Mouse (Mus musculus): ENCODE data around the gene Vmn1r236. TPM values are rescaled to one million over a fixed set of nuclear protein-coding genes. Genes with fewer than 3 reads are reported as not detected.

Vmn1r236 gene
- not detected in 2 replicates for polyA plus RNA-seq (2015; fragmentation: Nextera tagmentation; extraction: Ambion mirVana)

DNA sequence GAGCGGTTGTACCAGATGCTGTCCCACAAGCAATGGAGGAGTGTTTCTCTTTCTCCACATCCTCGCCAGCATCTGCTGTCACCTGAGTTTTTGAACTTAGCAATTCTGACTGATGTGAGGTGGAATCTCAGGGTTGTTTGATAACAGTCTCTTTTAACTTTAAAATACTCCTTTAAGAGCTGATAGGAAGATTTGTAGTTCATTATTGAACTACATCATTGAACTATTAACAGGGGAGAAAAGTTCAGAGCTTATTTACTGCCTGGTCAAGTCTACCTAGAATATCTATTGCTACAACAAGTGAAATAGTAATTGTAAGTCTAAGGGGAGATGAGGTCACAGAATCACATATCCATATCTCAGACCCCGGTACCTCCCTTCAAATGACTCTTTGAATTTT is at the start of gene Vmn1r236:
Vmn1r236 (plus strand) TSS at position 301 of the 400 bp plus-strand sequence.
- H3K36me3 ChIP-seq = no peaks in the 10 kb centered on the region
- no peak for ATAC-seq (replicated peaks)
- WGBS = 82% methylated on average over 3 of the region's 3 CpGs
- H3K4me3 ChIP-seq = no peak within 1 kb of the TSS
- no peaks in the 10 kb centered on the region for H3K9me3 ChIP-seq
- H3K9ac ChIP-seq (replicated peaks) = no peak within 1 kb of the TSS
- no peaks in the 10 kb centered on the region for H3K4me1 ChIP-seq
- H3K27ac ChIP-seq (replicated peaks) = no peak within 1 kb of the TSS
- H3K4me2 ChIP-seq (replicated peaks) = no peak within 1 kb of the TSS
- H3K27me3 ChIP-seq = no peaks in the 10 kb centered on the region

DNA sequence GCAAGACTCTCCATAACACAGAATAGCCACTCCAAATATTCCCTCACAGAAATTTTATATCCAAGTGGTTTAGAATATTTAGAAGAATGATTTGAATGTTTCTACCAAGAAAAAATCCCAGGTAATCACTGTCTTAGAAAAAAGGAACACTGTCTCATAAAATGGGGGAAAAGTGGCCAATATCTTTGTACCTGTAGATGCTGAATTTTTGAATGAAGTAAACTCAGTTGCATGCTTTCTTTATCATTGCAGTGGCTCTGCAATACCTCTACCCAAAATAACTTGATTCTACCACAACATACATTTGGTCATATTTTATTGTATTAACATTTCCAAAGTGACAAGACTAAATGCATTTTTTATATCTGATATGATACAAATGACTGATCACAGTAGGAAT is 26.6 kb upstream of the Vmn1r236 start, which contains the start of gene Vmn1r235:
Vmn1r235 (plus strand) TSS at position 301 of the 400 bp plus-strand sequence.
- H3K27ac ChIP-seq (replicated peaks) = no peak within 1 kb of the TSS
- H3K4me3 ChIP-seq = no peak within 1 kb of the TSS
- no peak within 1 kb of the TSS for H3K4me2 ChIP-seq (replicated peaks)
- H3K36me3 ChIP-seq = no peaks in the 10 kb centered on the region
- no peaks in the 10 kb centered on the region for H3K9me3 ChIP-seq
- ATAC-seq (replicated peaks) = no peak
- no peak within 1 kb of the TSS for H3K9ac ChIP-seq (replicated peaks)
- no peaks in the 10 kb centered on the region for H3K4me1 ChIP-seq
- H3K27me3 ChIP-seq = no peaks in the 10 kb centered on the region

DNA sequence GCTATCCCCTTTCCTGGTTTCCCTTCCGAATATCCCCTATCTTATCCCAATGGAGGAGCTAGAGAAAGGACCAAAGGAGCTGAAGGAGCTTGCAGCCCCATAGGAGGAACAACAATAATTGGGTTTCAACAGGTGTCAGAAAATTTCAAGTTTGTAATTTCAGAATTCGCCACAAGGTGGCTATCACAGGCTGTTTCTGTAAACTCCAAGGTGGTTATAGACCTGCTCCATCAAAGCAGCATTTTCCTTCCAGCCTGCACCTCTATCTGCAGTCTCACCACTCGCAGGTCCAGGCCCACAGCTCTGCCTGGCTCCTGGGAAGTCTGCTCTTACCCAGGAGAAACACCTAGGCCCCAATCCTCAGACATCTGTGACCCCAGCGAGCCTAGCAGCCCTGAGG is 10.6 kb upstream of the Vmn1r236 start:
- H3K27me3 ChIP-seq = no peaks in the 10 kb centered on the region
- WGBS = 17% methylated on average over 4 of the region's 4 CpGs
- no peaks in the 10 kb centered on the region for H3K9me3 ChIP-seq
- H3K36me3 ChIP-seq = no peaks in the 10 kb centered on the region
- H3K4me3 ChIP-seq = no peak overlapping the region
- no peak overlapping the region for H3K9ac ChIP-seq (replicated peaks)
- ATAC-seq (replicated peaks) = no peak
- H3K4me2 ChIP-seq (replicated peaks) = no peak overlapping the region
- no peak overlapping the region for H3K27ac ChIP-seq (replicated peaks)
- H3K4me1 ChIP-seq = no peaks in the 10 kb centered on the region

DNA sequence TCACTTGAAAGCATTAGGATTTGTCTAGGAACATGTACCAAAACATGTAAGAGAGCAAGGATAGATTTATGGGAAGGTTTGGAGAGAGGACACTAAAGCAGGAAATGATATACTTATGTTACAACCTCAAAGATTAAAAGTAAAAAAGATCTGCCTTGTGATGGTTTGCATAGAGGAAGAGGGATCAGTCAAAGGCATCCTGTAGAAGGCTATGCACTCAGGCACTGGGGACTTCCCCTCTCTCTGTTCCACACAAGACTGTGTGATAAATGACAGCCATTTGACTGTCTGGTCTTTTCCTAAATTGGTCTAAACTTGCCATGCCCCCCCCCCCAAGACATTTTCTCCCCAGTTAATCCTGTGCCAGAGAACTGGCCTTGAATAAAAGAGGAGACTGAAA is 1.7 kb downstream of the Vmn1r236 start:
- H3K36me3 ChIP-seq = no peaks in the 10 kb centered on the region
- no peak for ATAC-seq (replicated peaks)

DNA sequence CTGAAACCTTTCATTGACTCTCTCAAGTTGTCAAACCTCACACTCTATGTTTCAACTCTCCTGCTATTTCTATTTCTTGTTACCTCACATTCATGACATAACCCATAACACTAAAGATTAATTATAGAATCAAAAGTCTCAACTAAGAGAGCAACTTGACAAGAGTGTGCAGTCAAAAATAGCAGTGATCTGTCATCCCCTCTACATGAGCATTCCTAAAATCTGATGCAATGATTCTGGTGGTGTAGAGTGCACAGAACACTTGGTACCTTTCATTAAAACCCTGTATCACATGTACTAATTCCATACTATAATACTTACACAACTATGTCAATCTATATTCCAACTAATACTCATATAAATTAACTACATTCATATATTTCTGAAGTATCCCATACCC is 7.0 kb downstream of the Vmn1r236 start:
- Histone ChIP-seq H3K36me3 (no peaks in the 10 kb centered on the region), H3K27ac (replicated peaks) (no peak overlapping the region), H3K27me3 (no peaks in the 10 kb centered on the region), H3K4me3 (no peak overlapping the region), H3K4me2 (replicated peaks) (no peak overlapping the region), H3K9ac (replicated peaks) (no peak overlapping the region), H3K4me1 (no peaks in the 10 kb centered on the region), H3K9me3 (no peaks in the 10 kb centered on the region)
- no peak for ATAC-seq (replicated peaks)

More for the DNA sequence above, 1.7 kb downstream of the Vmn1r236 start:
- Histone ChIP-seq H3K27me3 (no peaks in the 10 kb centered on the region), H3K27ac (replicated peaks) (no peak overlapping the region), H3K4me2 (replicated peaks) (no peak overlapping the region), H3K9me3 (no peaks in the 10 kb centered on the region), H3K4me3 (no peak overlapping the region), H3K4me1 (no peaks in the 10 kb centered on the region), H3K9ac (replicated peaks) (no peak overlapping the region)

DNA sequence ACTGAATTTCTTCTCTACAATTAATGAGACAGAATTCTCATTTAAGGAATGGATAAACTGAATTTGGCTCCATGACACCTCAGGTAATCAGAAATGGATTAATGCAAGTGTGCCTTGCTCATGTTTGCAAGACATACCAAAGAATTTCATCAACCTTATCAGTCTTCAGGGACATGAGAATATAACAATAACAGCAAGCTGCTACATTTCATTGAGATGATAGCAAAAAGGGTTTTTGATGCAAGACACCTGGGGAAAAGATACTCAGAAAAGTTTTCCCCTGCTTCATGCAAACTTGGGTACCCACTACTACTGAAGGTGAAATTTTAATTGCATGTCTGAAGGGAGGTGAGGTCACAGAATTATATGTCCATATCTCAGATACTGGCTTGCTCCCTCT is 28.8 kb downstream of the Vmn1r236 start, which contains the start of gene Vmn1r237:
Vmn1r237 (plus strand) TSS at position 301 of the 400 bp plus-strand sequence.
- Histone ChIP-seq H3K27me3 (no peaks in the 10 kb centered on the region), H3K9ac (replicated peaks) (no peak within 1 kb of the TSS), H3K4me3 (no peak within 1 kb of the TSS), H3K9me3 (peaks cover 7% of the 10 kb centered on the region; the same call in 1 of the 2 replicates), H3K36me3 (no peaks in the 10 kb centered on the region), H3K4me2 (replicated peaks) (no peak within 1 kb of the TSS), H3K27ac (replicated peaks) (no peak within 1 kb of the TSS), H3K4me1 (no peaks in the 10 kb centered on the region)
- no peak for ATAC-seq (replicated peaks)

Small RNA genes within 50 kb of the gene (microRNA-seq; reads per million reads assigned to microRNA genes)
- not detected for gene Gm26384

Other genes starting within 250 kb of the Vmn1r236 start
- not detected in 2 replicates for gene Vmn1r234, start 56.9 kb upstream of the Vmn1r236 start, polyA plus RNA-seq (2015; fragmentation: Nextera tagmentation; extraction: Ambion mirVana)
- gene Vmn1r235, start 26.5 kb upstream of the Vmn1r236 start, polyA plus RNA-seq (2015; fragmentation: Nextera tagmentation; extraction: Ambion mirVana) = not detected in 2 replicates
- not detected in 2 replicates for gene Vmn1r237, start 28.9 kb downstream of the Vmn1r236 start, polyA plus RNA-seq (2015; fragmentation: Nextera tagmentation; extraction: Ambion mirVana)
- 4.2 and 5.1 TPM in 2 replicates for gene Zfp677, start 100.8 kb downstream of the Vmn1r236 start, polyA plus RNA-seq (2015; fragmentation: Nextera tagmentation; extraction: Ambion mirVana)
- gene Zfp54, start 140.3 kb downstream of the Vmn1r236 start, polyA plus RNA-seq (2015; fragmentation: Nextera tagmentation; extraction: Ambion mirVana) = 4.3 and 5.2 TPM in 2 replicates
- gene Zfp51, start 167.4 kb downstream of the Vmn1r236 start, polyA plus RNA-seq (2015; fragmentation: Nextera tagmentation; extraction: Ambion mirVana) = 12.5 and 13.0 TPM in 2 replicates
- gene Zfp53, start 206.1 kb downstream of the Vmn1r236 start, polyA plus RNA-seq (2015; fragmentation: Nextera tagmentation; extraction: Ambion mirVana) = 10.9 and 11.3 TPM in 2 replicates

Measured in forebrain, embryonic 15.5 days (tissue).